Mouse (Mus musculus) CH12.LX (cell line): Measurements from ENCODE around the gene Npat. TPM values are rescaled to one million over a fixed set of nuclear protein-coding genes. Genes with fewer than 3 reads are reported as not detected.

ENCODE experiments used
- DNase-seq: peaks from one replicate; pipeline ENCODE4 v3.0.0-alpha.2; 2013; ENCODE audit errors: extremely low read depth
- H3K27ac ChIP-seq: 2 replicates; pipeline ENCODE4 v1.5.1; 2012; ENCODE audit warnings: low read depth, mild to moderate bottlenecking, control low read depth, moderate library complexity; ENCODE audit not compliant: insufficient read depth
- H3K27me3 ChIP-seq: replicated peaks from 2 replicates; pipeline ENCODE3; 2012; ENCODE audit warnings: inconsistent platforms
- H3K36me3 ChIP-seq, 2 experiments: replicated peaks in 1 of 2; 2 replicates each; pipeline versions ENCODE3 to v1.6.1; 2012; ENCODE audit warnings: inconsistent platforms in 1 of 2, low read length in 1 of 2, mild to moderate bottlenecking in 1 of 2, mixed read lengths in 1 of 2, moderate library complexity in 1 of 2; ENCODE audit not compliant: control insufficient read depth in 1 of 2, insufficient read depth in 1 of 2
- H3K4me1 ChIP-seq, 2 experiments: 2 replicates each; pipeline ENCODE4 v1.6.1; 2012; ENCODE audit warnings: inconsistent platforms in 1 of 2, moderate library complexity in 1 of 2; ENCODE audit not compliant: insufficient read depth in 2 of 2, control insufficient read depth in 1 of 2
- H3K4me2 ChIP-seq: 2 replicates; pipeline ENCODE4 v1.6.1; 2012; ENCODE audit warnings: low read depth, mild to moderate bottlenecking, control low read depth; ENCODE audit not compliant: poor library complexity, insufficient read depth, severe bottlenecking
- H3K4me3 ChIP-seq, 3 experiments: fragments of 150-350 bp in 1 of 3; sonication (generic) in 1 of 3; replicated peaks in 1 of 3; 2 replicates each; pipeline versions ENCODE3 to v1.5.1; 2011 to 2012; ENCODE audit warnings: low read depth in 2 of 3, low read length in 2 of 3, mild to moderate bottlenecking in 2 of 3, moderate library complexity in 2 of 3, control low read depth in 1 of 3, improper control_type of control experiment in 1 of 3, inconsistent platforms in 1 of 3, mixed read lengths in 1 of 3; ENCODE audit not compliant: poor library complexity in 1 of 3
- H3K79me2 ChIP-seq: replicated peaks from 2 replicates; pipeline ENCODE4 v1.6.1; 2012; ENCODE audit warnings: mild to moderate bottlenecking, moderate library complexity; ENCODE audit not compliant: control insufficient read depth, poor library complexity, insufficient read depth, severe bottlenecking; ENCODE audit errors: extremely low read depth
- H3K9ac ChIP-seq: 2 replicates; pipeline ENCODE4 v1.6.1; 2012; ENCODE audit warnings: low read depth, mild to moderate bottlenecking, control low read depth, moderate library complexity; ENCODE audit not compliant: insufficient read depth
- H3K9me3 ChIP-seq: replicated peaks from 2 replicates; pipeline ENCODE3; 2012; ENCODE audit warnings: low read length, inconsistent platforms, mixed read lengths
- CHD2 ChIP-seq: IDR thresholded peaks from 2 replicates; pipeline ENCODE4 v1.6.1; 2011; ENCODE audit warnings: low read length, improper control_type of control experiment
- CTCF ChIP-seq, 2 experiments: IDR thresholded peaks in 1 of 2; conservative IDR thresholded peaks in 1 of 2; 2 replicates each; pipeline ENCODE4 v1.5.1; 2011 to 2012; ENCODE audit warnings: low read depth in 2 of 2, low read length in 2 of 2, improper control_type of control experiment in 1 of 2, inconsistent platforms in 1 of 2, mild to moderate bottlenecking in 1 of 2, moderate library complexity in 1 of 2
- ELF1 ChIP-seq: IDR thresholded peaks from 2 replicates; pipeline ENCODE4 v1.6.1; 2014; ENCODE audit warnings: low read depth, mild to moderate bottlenecking, inconsistent platforms, low read length, improper control_type of control experiment
- ETS1 ChIP-seq: conservative IDR thresholded peaks from 2 replicates; pipeline ENCODE4 v1.6.1; 2012; ENCODE audit warnings: low read depth, mild to moderate bottlenecking, inconsistent platforms, low read length, improper control_type of control experiment, moderate library complexity
- GABPA ChIP-seq: IDR thresholded peaks from 2 replicates; pipeline ENCODE4 v1.6.1; 2012; ENCODE audit warnings: low read depth, low read length, improper control_type of control experiment, inconsistent platforms; ENCODE audit not compliant: insufficient replicate concordance
- IRF4 ChIP-seq: IDR thresholded peaks from 2 replicates; pipeline ENCODE4 v1.6.1; 2014; ENCODE audit warnings: low read depth, mild to moderate bottlenecking, inconsistent platforms, low read length, improper control_type of control experiment
- JUN ChIP-seq: IDR thresholded peaks from 2 replicates; pipeline ENCODE4 v1.6.1; 2011; ENCODE audit warnings: low read depth, mild to moderate bottlenecking, low read length, improper control_type of control experiment, moderate library complexity; ENCODE audit not compliant: insufficient read depth
- JUND ChIP-seq: conservative IDR thresholded peaks from 2 replicates; pipeline ENCODE4 v1.6.1; 2011; ENCODE audit warnings: low read depth, low read length, improper control_type of control experiment
- MAX ChIP-seq: IDR thresholded peaks from 2 replicates; pipeline ENCODE4 v1.6.1; 2011; ENCODE audit warnings: low read length, improper control_type of control experiment
- MYC ChIP-seq: IDR thresholded peaks from 2 replicates; pipeline ENCODE4 v1.6.1; 2011; ENCODE audit warnings: low read depth, mild to moderate bottlenecking, improper control_type of control experiment, low read length
- NRF1 ChIP-seq: IDR thresholded peaks from 2 replicates; pipeline ENCODE4 v1.6.1; 2014; ENCODE audit warnings: low read depth, mild to moderate bottlenecking, inconsistent platforms, low read length, improper control_type of control experiment, moderate library complexity
- PAX5 ChIP-seq: IDR thresholded peaks from 2 replicates; pipeline ENCODE4 v1.6.1; 2012; ENCODE audit warnings: low read length, inconsistent platforms, mixed read lengths
- RAD21 ChIP-seq: IDR thresholded peaks from 2 replicates; pipeline ENCODE4 v1.6.1; 2011; ENCODE audit warnings: low read depth, mild to moderate bottlenecking, low read length, improper control_type of control experiment, moderate library complexity
- RCOR1 ChIP-seq: conservative IDR thresholded peaks from 2 replicates; pipeline ENCODE4 v1.6.1; 2012; ENCODE audit warnings: low read depth, mild to moderate bottlenecking, inconsistent platforms, low read length, improper control_type of control experiment
- UBTF ChIP-seq: IDR thresholded peaks from 2 replicates; pipeline ENCODE4 v1.6.1; 2012; ENCODE audit warnings: low read depth, mild to moderate bottlenecking, inconsistent platforms, low read length, improper control_type of control experiment, moderate library complexity
- USF1 ChIP-seq: IDR thresholded peaks from 2 replicates; pipeline ENCODE4 v1.6.1; 2014; ENCODE audit warnings: low read depth, mild to moderate bottlenecking, inconsistent platforms, low read length, improper control_type of control experiment
- USF2 ChIP-seq: conservative IDR thresholded peaks from 2 replicates; pipeline ENCODE4 v1.6.1; 2011; ENCODE audit warnings: low read depth, low read length, improper control_type of control experiment
- ZMIZ1 ChIP-seq: IDR thresholded peaks from 2 replicates; pipeline ENCODE4 v1.6.1; 2012; ENCODE audit warnings: low read depth, mild to moderate bottlenecking, inconsistent platforms, low read length, improper control_type of control experiment
- dilution Hi-C: fragments of 300-500 bp; cut with MboI; formaldehyde crosslinking; loops from 2 replicates; pipeline ENCODE4 v1.14.3; 2020; ENCODE audit warnings: low sequenced_read_pairs; ENCODE audit not compliant: extremely low pct_unique_long_range_greater_than_20kb, extremely low pct_ligation_motif_present
- in situ Hi-C: fragments of 300-500 bp; cut with MboI; formaldehyde crosslinking; loops from 3 replicates; pipeline ENCODE4 v1.14.3; 2019; ENCODE audit warnings: low sequenced_read_pairs, low pct_ligation_motif_present, low pct_unique_long_range_greater_than_20kb, mixed read lengths
- polyA plus RNA-seq: library from polyadenylated mRNA; unstranded; fragments of >175 nt; gene quantifications from 2 replicates; pipeline ENCODE4 v1.2.1, GENCODE M21; 2012; ENCODE audit warnings: low read depth; ENCODE audit not compliant: insufficient read length
- total RNA-seq, 2 experiments: library from RNA; depleted of rRNA; stranded (reverse); fragments of 300-350 nt in 1 of 2; fragments of >200 nt in 1 of 2; gene quantifications; 2 replicates each; pipeline ENCODE4 v1.2.3; 2012 to 2014

Npat gene
- total and polyA plus RNA-seq, 3 experiments: 12.6 to 21.5 (median 21.2) TPM

DNA sequence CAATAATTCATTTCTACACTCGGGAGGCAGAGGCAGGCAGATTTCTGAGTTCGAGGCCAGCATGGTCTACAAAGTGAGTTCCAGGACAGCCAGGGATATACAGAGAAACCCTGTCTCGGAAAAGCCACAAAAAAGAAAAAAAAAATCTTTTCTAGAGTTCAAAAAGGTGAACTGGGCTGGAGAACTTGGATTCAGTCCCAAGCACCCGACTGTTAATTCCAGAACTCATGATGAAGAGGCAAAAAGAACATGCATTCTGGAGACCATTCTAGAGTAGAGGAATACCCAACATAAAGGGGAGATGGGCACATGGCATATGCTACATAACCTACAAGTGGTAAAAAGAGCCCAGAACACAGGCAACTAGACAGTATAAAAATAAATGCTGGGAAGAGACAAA is 71.0 kb downstream of the Npat start:
- Histone ChIP-seq H3K9ac (no peak overlapping the region), H3K4me2 (no peak overlapping the region)
- in situ Hi-C loops: no loop called here

DNA sequence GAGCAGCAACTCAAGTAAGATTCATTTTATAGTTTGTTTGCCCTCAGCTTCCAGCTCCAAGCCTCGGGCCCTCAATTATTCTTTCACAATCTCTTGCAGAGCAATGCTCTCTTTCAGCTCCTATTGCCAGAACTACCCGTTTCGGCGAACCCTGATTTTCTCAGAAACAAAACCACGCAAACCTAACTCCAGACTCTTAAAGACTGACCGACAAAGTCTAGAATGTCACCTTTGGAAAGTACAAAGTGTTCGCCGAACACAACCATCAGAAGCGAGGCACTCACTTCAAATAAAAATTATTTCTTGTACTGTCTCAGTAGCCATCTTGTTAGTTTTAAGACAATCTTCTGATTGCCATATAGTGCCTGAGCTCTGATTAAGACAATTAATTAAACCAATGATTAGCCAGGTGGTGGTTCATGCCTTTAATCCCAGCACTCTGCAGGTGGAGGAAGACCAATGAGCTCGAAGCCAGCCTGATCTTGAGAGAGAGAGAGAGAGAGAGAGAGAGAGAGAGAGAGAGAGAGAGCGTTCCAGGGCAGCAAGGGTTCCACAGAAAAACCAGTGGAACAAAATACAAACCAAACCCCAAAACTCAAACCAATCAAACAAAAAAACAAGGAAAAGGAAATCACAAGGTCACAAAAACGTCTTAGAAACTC is 72.6 kb downstream of the Npat start:
- Histone ChIP-seq H3K4me1 (peaks cover 0 to 15% of the 10 kb centered on the region in 2 experiments; a peak in 2 of 4 replicates), H3K79me2 (peaks cover 4% of the 10 kb centered on the region; the same call in 1 of the 2 replicates), H3K36me3 (peaks cover 0 to 22% of the 10 kb centered on the region in 2 experiments), H3K27ac (no peak overlapping the region), H3K4me2 (peak overlapping the region; percentile 57), H3K27me3 (no peaks in the 10 kb centered on the region), H3K9ac (peak overlapping the region; percentile 85), H3K4me3 (peak overlapping the region; percentile 67 to 83 (median 73)), H3K9me3 (no peaks in the 10 kb centered on the region)
- DNase-seq: no peak
- no peak for TF ChIP-seq ELF1
- no peak for TF ChIP-seq RAD21
- TF ChIP-seq CTCF (conservative IDR thresholded peaks at IDR 0.05 in 1 of 2, IDR thresholded peaks at IDR 0.05 in 1 of 2; ENCODE audit: low read depth in 2 of 2, low read length in 2 of 2): no peak
- TF ChIP-seq IRF4: no peak
- TF ChIP-seq MAX: no peak
- no peak for TF ChIP-seq JUND
- TF ChIP-seq UBTF: no peak
- TF ChIP-seq ZMIZ1: no peak
- TF ChIP-seq GABPA: no peak
- no peak for TF ChIP-seq CHD2
- TF ChIP-seq ETS1: no peak
- TF ChIP-seq NRF1: no peak
- TF ChIP-seq JUN: no peak
- TF ChIP-seq RCOR1: no peak
- no peak for TF ChIP-seq USF1
- TF ChIP-seq MYC: no peak
- no peak for TF ChIP-seq PAX5
- no peak for TF ChIP-seq USF2
- in situ Hi-C loops (no loop called here), dilution Hi-C loops (no loop called here)

More for the DNA sequence above, 71.0 kb downstream of the Npat start:
- no peak overlapping the region for H3K27ac ChIP-seq
- no peaks in the 10 kb centered on the region for H3K27me3 ChIP-seq
- TF ChIP-seq RCOR1 (no peak), ETS1 (no peak), NRF1 (no peak)
- TF ChIP-seq, all 38 proteins: peak for 0
- H3K4me3 ChIP-seq: no peak overlapping the region
- DNase-seq: no peak
- dilution Hi-C loops: no loop called here
- H3K4me1 ChIP-seq: peaks cover 10 to 32% of the 10 kb centered on the region in 2 experiments; a peak in 3 of 4 replicates
- H3K9me3 ChIP-seq: no peaks in the 10 kb centered on the region
- H3K79me2 ChIP-seq: peaks cover 4% of the 10 kb centered on the region; the same call in 1 of the 2 replicates
- H3K36me3 ChIP-seq: peaks cover 0 to 17% of the 10 kb centered on the region in 2 experiments
